Mouse (Mus musculus) liver, embryonic 11.5 days (tissue): ENCODE measurements around the gene Abr. TPM values are rescaled to one million over a fixed set of nuclear protein-coding genes. Genes with fewer than 3 reads are reported as not detected.

Experiments used
- ATAC-seq: fragments of 200-750 bp; cut with Nextera tagmentation; replicated peaks from 2 replicates; pipeline ENCODE4 v1.8.0; 2017; ENCODE audit warnings: moderate number of reproducible peaks, mild to moderate bottlenecking, moderate TSS enrichment, moderate library complexity; ENCODE audit not compliant: low FRiP score
- DNase-seq: peaks from one replicate; pipeline ENCODE4 v3.0.0-alpha.2; 2017; ENCODE audit warnings: low spot score
- H3K27ac ChIP-seq: fragments of 300-500 bp; sonication (generic); 2 replicates; pipeline ENCODE4 v1.5.1; 2014; ENCODE audit warnings: mild to moderate bottlenecking, low read depth, low read length, control low read depth
- H3K27me3 ChIP-seq: fragments of 300-500 bp; sonication (generic); replicated peaks from 2 replicates; pipeline ENCODE4 v1.6.1; 2014; ENCODE audit warnings: low read length, mixed read lengths; ENCODE audit not compliant: control insufficient read depth, insufficient read depth
- H3K36me3 ChIP-seq: fragments of 300-500 bp; sonication (generic); 2 replicates; pipeline ENCODE4 v1.6.1; 2014; ENCODE audit warnings: mild to moderate bottlenecking, low read length, moderate library complexity, mixed read lengths; ENCODE audit not compliant: control insufficient read depth, insufficient read depth
- H3K4me1 ChIP-seq: fragments of 300-500 bp; sonication (generic); replicated peaks from 2 replicates; pipeline ENCODE4 v1.6.1; 2014; ENCODE audit warnings: low read length, mixed read lengths; ENCODE audit not compliant: control insufficient read depth, insufficient read depth
- H3K4me2 ChIP-seq: fragments of 300-500 bp; sonication (generic); 2 replicates; pipeline ENCODE4 v1.6.1; 2014; ENCODE audit warnings: mild to moderate bottlenecking, control low read depth, moderate library complexity
- H3K4me3 ChIP-seq: fragments of 300-500 bp; sonication (generic); 2 replicates; pipeline ENCODE4 v1.5.1; 2014; ENCODE audit warnings: low read depth, low read length, control low read depth
- H3K9ac ChIP-seq: fragments of 300-500 bp; sonication (generic); 2 replicates; pipeline ENCODE4 v1.6.1; 2014; ENCODE audit warnings: low read depth, low read length, control low read depth
- H3K9me3 ChIP-seq: fragments of 300-500 bp; sonication (generic); 2 replicates; pipeline ENCODE4 v1.6.1; 2016; ENCODE audit warnings: low read length, inconsistent platforms, mixed read lengths; ENCODE audit not compliant: control insufficient read depth
- WGBS: fragments of 180-500 bp; shearing (Covaris S2); extraction: QIAGEN DNeasy Blood & Tissue Kit; methylation state at CpG from one replicate; pipeline ENCODE4 v1.1.7; 2014; 5-methylcytosine and 5-hydroxymethylcytosine counted together
- polyA plus RNA-seq: library from polyadenylated mRNA; unstranded; fragments of >200 nt; fragmentation: Nextera tagmentation; extraction: Ambion mirVana; gene quantifications from 2 replicates; pipeline ENCODE4 v1.2.1, GENCODE M21; 2014

Gene Abr
- polyA plus RNA-seq, result 11.6 and 12.9 TPM in 2 replicates

GRCm38 (mm10) chr11:76622152-76622565 lies at the start of gene Abr:
Abr (minus strand) TSS chr11:76622314.
- H3K27ac ChIP-seq, result no peak within 1 kb of the TSS
- ATAC-seq (no peak), DNase-seq (peak; percentile 45)
- peaks cover 54% of the 10 kb centered on the region for H3K27me3 ChIP-seq
- 1% methylated on average over 31 of the region's 31 CpGs for WGBS
- H3K9me3 ChIP-seq, result no peaks in the 10 kb centered on the region
- peak within 1 kb of the TSS; percentile 96 for H3K4me2 ChIP-seq
- H3K4me3 ChIP-seq, result peak within 1 kb of the TSS; percentile 62
- H3K36me3 ChIP-seq, result no peaks in the 10 kb centered on the region
- H3K4me1 ChIP-seq, result 0 out of 2 replicates have a peak, but pooled peaks cover 5% of the 10 kb centered on the region
- peak within 1 kb of the TSS; percentile 50; the same call in 1 of the 2 replicates for H3K9ac ChIP-seq

- no peaks in the 10 kb centered on the region for H3K9me3 ChIP-seq
- H3K36me3 ChIP-seq, result no peaks in the 10 kb centered on the region
- WGBS, result 21% methylated on average over 4 of the region's 4 CpGs
- no peaks in the 10 kb centered on the region; the same call in 1 of the 2 replicates for H3K4me1 ChIP-seq
- peaks cover 70% of the 10 kb centered on the region for H3K27me3 ChIP-seq
- DNase-seq (no peak), ATAC-seq (no peak)
- H3K9ac ChIP-seq, result no peak overlapping the region
- H3K27ac ChIP-seq, result no peak overlapping the region
- H3K4me3 ChIP-seq, result no peak overlapping the region
- no peak overlapping the region for H3K4me2 ChIP-seq
These were observed 45.7 kb upstream of the Abr start for GRCm38 (mm10) chr11:76667807-76668206.

- Histone ChIP-seq H3K27ac (no peak overlapping the region), H3K9ac (no peak overlapping the region), H3K27me3 (peaks cover 53% of the 10 kb centered on the region), H3K9me3 (no peaks in the 10 kb centered on the region), H3K4me1 (no peaks in the 10 kb centered on the region; the same call in 1 of the 2 replicates), H3K36me3 (no peaks in the 10 kb centered on the region), H3K4me3 (peak overlapping the region; percentile 33), H3K4me2 (peak overlapping the region; percentile 59)
- 9% methylated on average over 35 of the region's 35 CpGs for WGBS
- ATAC-seq (no peak), DNase-seq (no peak)
These were observed 44.0 kb upstream of the Abr start for GRCm38 (mm10) chr11:76666002-76666649.

- no peaks in the 10 kb centered on the region for H3K36me3 ChIP-seq
- H3K27ac ChIP-seq, result no peak overlapping the region
- WGBS, result 47% methylated on average over 7 of the region's 7 CpGs
- DNase-seq (no peak), ATAC-seq (no peak)
- no peak overlapping the region for H3K9ac ChIP-seq
- no peak overlapping the region for H3K4me2 ChIP-seq
- H3K27me3 ChIP-seq, result peaks cover 26% of the 10 kb centered on the region
- H3K4me3 ChIP-seq, result no peak overlapping the region
- H3K9me3 ChIP-seq, result no peaks in the 10 kb centered on the region
- no peaks in the 10 kb centered on the region; the same call in 1 of the 2 replicates for H3K4me1 ChIP-seq
These were observed 39.8 kb upstream of the Abr start for GRCm38 (mm10) chr11:76661790-76662468.

GRCm38 (mm10) chr11:76659138-76659930 lies 37.2 kb upstream of the Abr start:
- Histone ChIP-seq H3K27ac (no peak overlapping the region), H3K9me3 (no peaks in the 10 kb centered on the region), H3K9ac (no peak overlapping the region), H3K4me3 (no peak overlapping the region), H3K4me2 (no peak overlapping the region), H3K27me3 (no peaks in the 10 kb centered on the region; the same call in 1 of the 2 replicates), H3K36me3 (no peaks in the 10 kb centered on the region), H3K4me1 (no peaks in the 10 kb centered on the region)
- no peak for DNase-seq
- WGBS, result 67% methylated on average over 14 of the region's 14 CpGs
- ATAC-seq, result no peak

GRCm38 (mm10) chr11:76657450-76657970 lies 35.4 kb upstream of the Abr start:
- Histone ChIP-seq H3K36me3 (no peaks in the 10 kb centered on the region), H3K4me1 (no peaks in the 10 kb centered on the region), H3K27ac (no peak overlapping the region), H3K4me3 (no peak overlapping the region), H3K9me3 (no peaks in the 10 kb centered on the region), H3K9ac (no peak overlapping the region), H3K27me3 (no peaks in the 10 kb centered on the region), H3K4me2 (no peak overlapping the region)
- no peak for DNase-seq
- ATAC-seq, result no peak
- WGBS, result 62% methylated on average over 4 of the region's 4 CpGs

GRCm38 (mm10) chr11:76655106-76655505 lies 33.0 kb upstream of the Abr start:
- no peak for ATAC-seq
- Histone ChIP-seq H3K27me3 (no peaks in the 10 kb centered on the region), H3K4me3 (peak overlapping the region; percentile 20; the same call in 1 of the 2 replicates), H3K4me2 (peak overlapping the region; percentile 48), H3K9ac (no peak overlapping the region), H3K27ac (no peak overlapping the region), H3K9me3 (no peaks in the 10 kb centered on the region), H3K36me3 (no peaks in the 10 kb centered on the region), H3K4me1 (no peaks in the 10 kb centered on the region)
- no peak for DNase-seq
- WGBS, result 7% methylated on average over 10 of the region's 10 CpGs

- Histone ChIP-seq H3K9ac (no peak overlapping the region), H3K27me3 (no peaks in the 10 kb centered on the region), H3K4me3 (no peak overlapping the region), H3K27ac (no peak overlapping the region), H3K9me3 (no peaks in the 10 kb centered on the region), H3K36me3 (no peaks in the 10 kb centered on the region), H3K4me1 (no peaks in the 10 kb centered on the region), H3K4me2 (no peak overlapping the region)
- no peak for ATAC-seq
- WGBS, result 52% methylated on average over 3 of the region's 3 CpGs
- DNase-seq, result no peak
These were observed 30.8 kb upstream of the Abr start for GRCm38 (mm10) chr11:76652838-76653334.
